Comparison of ENCODE assay signal across 19 mouse cellular contexts in genomic region chr16:17481465-17481864, GRCm38 (mm10). TPM values are rescaled to one million over a fixed set of nuclear protein-coding genes. Genes with fewer than 3 reads are reported as not detected.
"Had no signal": no experiment of that assay in that cellular context is flagged by ENCODE, and none has a peak within 500 bp of the region (broad histone marks: within the 10 kb centered on the region; RNA-seq: fewer than 3 reads in every experiment).

No protein-coding gene starts in this region.

- H3K27ac ChIP-seq: midbrain, embryonic 10.5 days; midbrain, embryonic 12.5 days; neural tube, embryonic 13.5 days; neural tube, embryonic 15.5 days had no signal

- H3K9me3 ChIP-seq: midbrain, embryonic 10.5 days; midbrain, embryonic 12.5 days; neural tube, embryonic 13.5 days; neural tube, embryonic 15.5 days had no signal

- H3K27me3 ChIP-seq: midbrain, embryonic 12.5 days; neural tube, embryonic 13.5 days; neural tube, embryonic 15.5 days had no signal

- H3K4me2 ChIP-seq: lung, embryonic 14.5 days; midbrain, embryonic 12.5 days; neural tube, embryonic 13.5 days; neural tube, embryonic 15.5 days had no signal

- H3K4me1 ChIP-seq: midbrain, embryonic 10.5 days; midbrain, embryonic 12.5 days; neural tube, embryonic 15.5 days had no signal

- H3K9ac ChIP-seq: lung, embryonic 14.5 days; midbrain, embryonic 12.5 days; neural tube, embryonic 13.5 days; neural tube, embryonic 15.5 days had no signal

- DNase-seq: lung, adult 18-20 months; lung, embryonic 14.5 days; lung, postnatal 10 days; lung, postnatal 4 days; midbrain, embryonic 14.5 days; retina, postnatal 1 day; right cerebral cortex, adult 18-20 months; right cerebral cortex, postnatal 25 days; right cerebral cortex, postnatal 4 days; thymus, adult 18-20 months; thymus, postnatal 14 days; thymus, postnatal 36 days had no signal

- H3K4me3 ChIP-seq: midbrain, embryonic 10.5 days; midbrain, embryonic 12.5 days; myocyte; neural tube, embryonic 13.5 days; neural tube, embryonic 15.5 days had no signal

- ATAC-seq: midbrain, embryonic 16.5 days had no signal

RNA-seq across cellular contexts. Expression of gene Aifm3, which starts 7.9 kb away (rescaled TPM):
- total RNA-seq: megakaryocyte, adult 5-6 weeks had no signal
